Mouse (Mus musculus): Measurements from ENCODE around the gene Slc8a1.

GRCm38 (mm10) chr17:81480351-81481161 lies 257.6 kb downstream of the Slc8a1 start:
- TF ChIP-seq CTCF (conservative IDR thresholded peaks at IDR 0.05 in 1 of 2, IDR thresholded peaks at IDR 0.05 in 1 of 2; ENCODE audit: low read depth in 2 of 2, low read length in 2 of 2) (no peak), ZNF384 (IDR thresholded peaks at IDR 0.05; ENCODE audit: low read depth, low read length) (no peak), EP300 (IDR thresholded peaks at IDR 0.05; ENCODE audit: low read length) (no peak), MXI1 (IDR thresholded peaks at IDR 0.05; ENCODE audit: low read depth, low read length) (no peak), ZMIZ1 (IDR thresholded peaks at IDR 0.05; ENCODE audit: low read depth, low read length) (no peak), NRF1 (IDR thresholded peaks at IDR 0.05; ENCODE audit: low read depth, low read length) (no peak), POLR2A (IDR thresholded peaks at IDR 0.05; ENCODE audit: low read depth, low read length) (no peak), CHD2 (IDR thresholded peaks at IDR 0.05; ENCODE audit: low read length) (no peak), NELFE (IDR thresholded peaks at IDR 0.05; ENCODE audit: low read depth, low read length) (no peak)
